Mouse (Mus musculus): ENCODE data around the gene Tomm6. TPM values are rescaled to one million over a fixed set of nuclear protein-coding genes. Genes with fewer than 3 reads are reported as not detected.
"Not testable (repeated sequence)": the region's sequence is repeated elsewhere in the genome, so short reads cannot be mapped to it uniquely, and the experiment has no call there.

Tomm6 gene
- polyA plus RNA-seq, 1 experiment from 2014 or later: 427 TPM

GRCm38 (mm10) chr17:47669166-47669565 lies 19.0 kb downstream of the Tomm6 start:
- ATAC-seq: no peak
- 67% methylated on average over 4 of the region's 4 CpGs for WGBS
- Histone ChIP-seq H3K9me3 (ENCODE audit: control insufficient read depth, low read length) (no peaks in the 10 kb centered on the region), H3K4me1 (ENCODE audit: control insufficient read depth, insufficient read depth, low read length) (peaks cover 9% of the 10 kb centered on the region), H3K36me3 (ENCODE audit: control insufficient read depth, insufficient read depth, low read length) (no peaks in the 10 kb centered on the region), H3K27me3 (replicated peaks; ENCODE audit: control insufficient read depth, insufficient read depth, low read length) (no peaks in the 10 kb centered on the region), H3K4me3 (ENCODE audit: low read length) (no peak overlapping the region), H3K4me2 (ENCODE audit: low read depth, low read length) (no peak overlapping the region), H3K9ac (ENCODE audit: low read depth, low read length) (no peak overlapping the region), H3K27ac (ENCODE audit: low read length) (no peak overlapping the region)

GRCm38 (mm10) chr17:47664474-47664873 lies 23.7 kb downstream of the Tomm6 start:
- Histone ChIP-seq H3K36me3 (ENCODE audit: control insufficient read depth, insufficient read depth, low read length) (no peaks in the 10 kb centered on the region), H3K27ac (ENCODE audit: low read length) (no peak overlapping the region), H3K4me2 (ENCODE audit: low read depth, low read length) (no peak overlapping the region), H3K4me1 (ENCODE audit: control insufficient read depth, insufficient read depth, low read length) (no peaks in the 10 kb centered on the region), H3K27me3 (replicated peaks; ENCODE audit: control insufficient read depth, insufficient read depth, low read length) (no peaks in the 10 kb centered on the region), H3K9me3 (ENCODE audit: control insufficient read depth, low read length) (no peaks in the 10 kb centered on the region), H3K9ac (ENCODE audit: low read depth, low read length) (no peak overlapping the region), H3K4me3 (ENCODE audit: low read length) (no peak overlapping the region)
- 84% methylated on average over 7 of the region's 7 CpGs for WGBS
- no peak for ATAC-seq

GRCm38 (mm10) chr17:47663009-47663713 lies 25.0 kb downstream of the Tomm6 start:
- Histone ChIP-seq H3K9me3 (ENCODE audit: control insufficient read depth, low read length) (no peaks in the 10 kb centered on the region), H3K36me3 (ENCODE audit: control insufficient read depth, insufficient read depth, low read length) (no peaks in the 10 kb centered on the region), H3K27ac (ENCODE audit: low read length) (no peak overlapping the region), H3K4me1 (ENCODE audit: control insufficient read depth, insufficient read depth, low read length) (no peaks in the 10 kb centered on the region), H3K9ac (ENCODE audit: low read depth, low read length) (no peak overlapping the region), H3K27me3 (replicated peaks; ENCODE audit: control insufficient read depth, insufficient read depth, low read length) (no peaks in the 10 kb centered on the region), H3K4me2 (ENCODE audit: low read depth, low read length) (no peak overlapping the region), H3K4me3 (ENCODE audit: low read length) (no peak overlapping the region)
- 65% methylated on average over 9 of the region's 9 CpGs for WGBS
- ATAC-seq: no peak

- Histone ChIP-seq H3K27me3 (replicated peaks; ENCODE audit: control insufficient read depth, insufficient read depth, low read length) (no peaks in the 10 kb centered on the region), H3K27ac (ENCODE audit: low read length) (no peak overlapping the region), H3K36me3 (ENCODE audit: control insufficient read depth, insufficient read depth, low read length) (no peaks in the 10 kb centered on the region), H3K4me3 (ENCODE audit: low read length) (no peak overlapping the region), H3K4me1 (ENCODE audit: control insufficient read depth, insufficient read depth, low read length) (peaks cover 2% of the 10 kb centered on the region; the same call in 1 of the 2 replicates), H3K9me3 (ENCODE audit: control insufficient read depth, low read length) (no peaks in the 10 kb centered on the region), H3K4me2 (ENCODE audit: low read depth, low read length) (no peak overlapping the region), H3K9ac (ENCODE audit: low read depth, low read length) (no peak overlapping the region)
- WGBS: 67% methylated on average over 3 of the region's 3 CpGs
- no peak for ATAC-seq
These were observed 29.4 kb downstream of the Tomm6 start for GRCm38 (mm10) chr17:47658741-47659243.

- no peak overlapping the region for H3K9ac ChIP-seq (ENCODE audit: low read depth, low read length)
- H3K36me3 ChIP-seq (ENCODE audit: control insufficient read depth, insufficient read depth, low read length): no peaks in the 10 kb centered on the region
- H3K27me3 ChIP-seq (replicated peaks; ENCODE audit: control insufficient read depth, insufficient read depth, low read length): no peaks in the 10 kb centered on the region
- 75% methylated on average over 4 of the region's 4 CpGs for WGBS
- H3K4me1 ChIP-seq (ENCODE audit: control insufficient read depth, insufficient read depth, low read length): peaks cover 2% of the 10 kb centered on the region; the same call in 1 of the 2 replicates
- no peak overlapping the region for H3K4me2 ChIP-seq (ENCODE audit: low read depth, low read length)
- H3K27ac ChIP-seq (ENCODE audit: low read length): no peak overlapping the region
- no peak overlapping the region for H3K4me3 ChIP-seq (ENCODE audit: low read length)
- no peak for ATAC-seq
- no peaks in the 10 kb centered on the region for H3K9me3 ChIP-seq (ENCODE audit: control insufficient read depth, low read length)
These were observed 30.3 kb downstream of the Tomm6 start for GRCm38 (mm10) chr17:47657901-47658300.

- WGBS: 77% methylated on average over 5 of the region's 5 CpGs
- no peak overlapping the region for H3K4me2 ChIP-seq (ENCODE audit: low read depth, low read length)
- H3K9ac ChIP-seq (ENCODE audit: low read depth, low read length): no peak overlapping the region
- no peaks in the 10 kb centered on the region for H3K36me3 ChIP-seq (ENCODE audit: control insufficient read depth, insufficient read depth, low read length)
- ATAC-seq: no peak
- peaks cover 2% of the 10 kb centered on the region; the same call in 1 of the 2 replicates for H3K4me1 ChIP-seq (ENCODE audit: control insufficient read depth, insufficient read depth, low read length)
- H3K27ac ChIP-seq (ENCODE audit: low read length): no peak overlapping the region
- H3K27me3 ChIP-seq (replicated peaks; ENCODE audit: control insufficient read depth, insufficient read depth, low read length): no peaks in the 10 kb centered on the region
- no peaks in the 10 kb centered on the region for H3K9me3 ChIP-seq (ENCODE audit: control insufficient read depth, low read length)
- no peak overlapping the region for H3K4me3 ChIP-seq (ENCODE audit: low read length)
These were observed 32.5 kb downstream of the Tomm6 start for GRCm38 (mm10) chr17:47655697-47656096.

- not testable (repeated sequence) for H3K4me3 ChIP-seq (ENCODE audit: low read length); H3K36me3 ChIP-seq (ENCODE audit: control insufficient read depth, insufficient read depth, low read length); H3K4me1 ChIP-seq (ENCODE audit: control insufficient read depth, insufficient read depth, low read length); H3K27ac ChIP-seq (ENCODE audit: low read length); H3K4me2 ChIP-seq (ENCODE audit: low read depth, low read length); ATAC-seq; H3K9me3 ChIP-seq (ENCODE audit: control insufficient read depth, low read length); H3K27me3 ChIP-seq (replicated peaks; ENCODE audit: control insufficient read depth, insufficient read depth, low read length); H3K9ac ChIP-seq (ENCODE audit: low read depth, low read length)
- 95% methylated on average over 8 of the region's 8 CpGs for WGBS
These were observed 33.8 kb downstream of the Tomm6 start for GRCm38 (mm10) chr17:47654346-47654745.

- Histone ChIP-seq H3K27me3 (replicated peaks; ENCODE audit: control insufficient read depth, insufficient read depth, low read length) (no peaks in the 10 kb centered on the region), H3K4me3 (ENCODE audit: low read length) (no peak overlapping the region), H3K9me3 (ENCODE audit: control insufficient read depth, low read length) (no peaks in the 10 kb centered on the region), H3K36me3 (ENCODE audit: control insufficient read depth, insufficient read depth, low read length) (no peaks in the 10 kb centered on the region), H3K4me1 (ENCODE audit: control insufficient read depth, insufficient read depth, low read length) (peaks cover 2% of the 10 kb centered on the region; the same call in 1 of the 2 replicates), H3K27ac (ENCODE audit: low read length) (no peak overlapping the region), H3K9ac (ENCODE audit: low read depth, low read length) (no peak overlapping the region), H3K4me2 (ENCODE audit: low read depth, low read length) (no peak overlapping the region)
- 85% methylated on average over 2 of the region's 2 CpGs for WGBS
- ATAC-seq: no peak
These were observed 36.2 kb downstream of the Tomm6 start for GRCm38 (mm10) chr17:47651953-47652352.

GRCm38 (mm10) chr17:47648966-47649365 lies 39.2 kb downstream of the Tomm6 start:
- H3K27ac ChIP-seq (ENCODE audit: low read length): no peak overlapping the region
- H3K27me3 ChIP-seq (replicated peaks; ENCODE audit: control insufficient read depth, insufficient read depth, low read length): no peaks in the 10 kb centered on the region
- H3K36me3 ChIP-seq (ENCODE audit: control insufficient read depth, insufficient read depth, low read length): no peaks in the 10 kb centered on the region
- no peak overlapping the region for H3K4me2 ChIP-seq (ENCODE audit: low read depth, low read length)
- 73% methylated on average over 4 of the region's 4 CpGs for WGBS
- no peak overlapping the region for H3K9ac ChIP-seq (ENCODE audit: low read depth, low read length)
- no peaks in the 10 kb centered on the region for H3K4me1 ChIP-seq (ENCODE audit: control insufficient read depth, insufficient read depth, low read length)
- H3K9me3 ChIP-seq (ENCODE audit: control insufficient read depth, low read length): no peaks in the 10 kb centered on the region
- ATAC-seq: no peak
- no peak overlapping the region for H3K4me3 ChIP-seq (ENCODE audit: low read length)

GRCm38 (mm10) chr17:47646683-47647082 lies 41.5 kb downstream of the Tomm6 start:
- H3K36me3 ChIP-seq (ENCODE audit: control insufficient read depth, insufficient read depth, low read length): no peaks in the 10 kb centered on the region
- H3K4me2 ChIP-seq (ENCODE audit: low read depth, low read length): no peak overlapping the region
- H3K4me1 ChIP-seq (ENCODE audit: control insufficient read depth, insufficient read depth, low read length): no peaks in the 10 kb centered on the region
- no peak for ATAC-seq
- no peaks in the 10 kb centered on the region for H3K9me3 ChIP-seq (ENCODE audit: control insufficient read depth, low read length)
- H3K4me3 ChIP-seq (ENCODE audit: low read length): no peak overlapping the region
- no peak overlapping the region for H3K27ac ChIP-seq (ENCODE audit: low read length)
- no peak overlapping the region for H3K9ac ChIP-seq (ENCODE audit: low read depth, low read length)
- H3K27me3 ChIP-seq (replicated peaks; ENCODE audit: control insufficient read depth, insufficient read depth, low read length): no peaks in the 10 kb centered on the region
- WGBS: 90% methylated on average over 1 of the region's 1 CpGs
